In the genomic region with DNA sequence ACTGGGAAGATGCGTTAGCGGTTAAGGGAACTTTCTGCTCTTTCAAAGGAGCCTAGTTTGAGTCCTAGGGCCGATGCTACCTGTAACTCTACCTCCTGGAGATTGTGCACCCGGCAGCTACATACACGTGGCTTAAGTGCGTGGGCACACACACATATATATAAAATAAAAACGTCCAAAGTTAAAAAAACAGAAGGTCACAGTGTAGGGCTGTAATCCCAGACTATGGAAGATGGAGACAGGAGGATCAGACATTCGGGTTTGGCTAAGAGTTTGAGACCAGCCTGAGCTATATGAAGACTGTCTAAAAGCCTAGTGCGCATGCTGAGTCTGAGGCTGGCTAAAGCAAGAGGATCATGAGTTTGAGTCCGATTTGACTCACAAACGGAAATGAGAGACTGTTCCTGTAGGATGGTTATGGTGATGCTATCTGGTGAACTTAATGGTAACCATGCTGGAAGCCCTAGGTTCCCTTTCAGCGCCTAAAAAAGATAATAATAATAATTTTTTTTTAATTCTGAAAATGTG, we compare ENCODE assay signal across 8 mouse cellular contexts. TPM values are rescaled to one million over a fixed set of nuclear protein-coding genes. Genes with fewer than 3 reads are reported as not detected.
DNase-seq lines count a peak whose midpoint lies in the region; ATAC-seq lines count a peak whose summit lies in the region.

No protein-coding gene starts in this region.

- no peaks in the 10 kb centered on the region for H3K27me3 ChIP-seq in kidney, embryonic 14.5 days (ENCODE audit: control insufficient read depth, insufficient read depth, low read length)
- H3K27me3 ChIP-seq in hindbrain, embryonic 16.5 days (replicated peaks; ENCODE audit: control insufficient read depth, insufficient read depth, low read length), result no peaks in the 10 kb centered on the region
- H3K27me3 ChIP-seq in midbrain, embryonic 16.5 days (ENCODE audit: control insufficient read depth, insufficient read depth, low read depth, low read length), result no peaks in the 10 kb centered on the region

- ATAC-seq in kidney, embryonic 14.5 days (ENCODE audit: low FRiP score, low TSS enrichment), result no peak
- ATAC-seq in hindbrain, embryonic 16.5 days, result no peak
- ATAC-seq in midbrain, embryonic 16.5 days, result no peak; the same call in 1 of the 2 replicates

- peak overlapping the region; percentile 96 for H3K4me3 ChIP-seq in kidney, embryonic 14.5 days (ENCODE audit: low read length)
- H3K4me3 ChIP-seq in brown adipose tissue, adult 24 weeks (ENCODE audit: insufficient read depth, low read depth, low read length), result peak overlapping the region; percentile 64
- peak overlapping the region; percentile 90 for H3K4me3 ChIP-seq in hindbrain, embryonic 16.5 days (ENCODE audit: low read length)
- H3K4me3 ChIP-seq in midbrain, embryonic 16.5 days (ENCODE audit: low read depth, low read length), result peak overlapping the region; percentile 62

- H3K27ac ChIP-seq in kidney, embryonic 14.5 days (ENCODE audit: low read depth, low read length), result peak overlapping the region; percentile 77
- peak overlapping the region; percentile 69 for H3K27ac ChIP-seq in brown adipose tissue, adult 24 weeks (replicated peaks; ENCODE audit: low read depth, low read length)
- peak overlapping the region; percentile 88 for H3K27ac ChIP-seq in hindbrain, embryonic 16.5 days (ENCODE audit: low read depth, low read length)
- peak overlapping the region; percentile 84 for H3K27ac ChIP-seq in midbrain, embryonic 16.5 days (ENCODE audit: low read length)

- no peak for DNase-seq in kidney, postnatal 10 days
- no peak for DNase-seq in right cerebral cortex, postnatal 14 days
- DNase-seq in testis, postnatal 14 days (ENCODE audit: low spot score), result no peak
- no peak for DNase-seq in kidney, postnatal 25 days

- peaks cover 30% of the 10 kb centered on the region for H3K36me3 ChIP-seq in kidney, embryonic 14.5 days (ENCODE audit: control insufficient read depth, insufficient read depth, low read length)
- H3K36me3 ChIP-seq in hindbrain, embryonic 16.5 days (ENCODE audit: control insufficient read depth, insufficient read depth, low read length), result peaks cover 19% of the 10 kb centered on the region
- H3K36me3 ChIP-seq in midbrain, embryonic 16.5 days (ENCODE audit: control insufficient read depth, insufficient read depth, low read length), result peaks cover 17% of the 10 kb centered on the region

- peak overlapping the region; percentile 62 for H3K4me2 ChIP-seq in kidney, embryonic 14.5 days (replicated peaks; ENCODE audit: low read depth, low read length)
- peak overlapping the region; percentile 78 for H3K4me2 ChIP-seq in hindbrain, embryonic 16.5 days (ENCODE audit: low read length)
- peak overlapping the region; percentile 79 for H3K4me2 ChIP-seq in midbrain, embryonic 16.5 days (ENCODE audit: low read length)

- H3K9me3 ChIP-seq in kidney, embryonic 14.5 days (ENCODE audit: control insufficient read depth, low read length), result no peaks in the 10 kb centered on the region
- no peaks in the 10 kb centered on the region for H3K9me3 ChIP-seq in hindbrain, embryonic 16.5 days (ENCODE audit: control insufficient read depth, low read length)
- H3K9me3 ChIP-seq in midbrain, embryonic 16.5 days (replicated peaks; ENCODE audit: control insufficient read depth, low read length, poor library complexity, severe bottlenecking), result no peaks in the 10 kb centered on the region

- peak overlapping the region; percentile 62; the same call in 1 of the 2 replicates for H3K9ac ChIP-seq in kidney, embryonic 14.5 days (ENCODE audit: low read depth, low read length)
- peak overlapping the region; percentile 73 for H3K9ac ChIP-seq in hindbrain, embryonic 16.5 days (ENCODE audit: low read depth, low read length)
- peak overlapping the region; percentile 69 for H3K9ac ChIP-seq in midbrain, embryonic 16.5 days (ENCODE audit: low read depth, low read length)

- WGBS in kidney, embryonic 14.5 days, result 13% methylated on average over 12 of the region's 12 CpGs
- 12% methylated on average over 12 of the region's 12 CpGs for WGBS in hindbrain, embryonic 16.5 days
- 11% methylated on average over 12 of the region's 12 CpGs for WGBS in midbrain, embryonic 16.5 days

- H3K4me1 ChIP-seq in kidney, embryonic 14.5 days (ENCODE audit: control insufficient read depth, insufficient read depth, low read length), result peaks cover 7% of the 10 kb centered on the region
- H3K4me1 ChIP-seq in brown adipose tissue, adult 24 weeks (ENCODE audit: control insufficient read depth, insufficient read depth, insufficient read length, low read length), result no peaks in the 10 kb centered on the region
- peaks cover 17% of the 10 kb centered on the region for H3K4me1 ChIP-seq in hindbrain, embryonic 16.5 days (ENCODE audit: control insufficient read depth, insufficient read depth, low read depth, low read length)
- peaks cover 19% of the 10 kb centered on the region for H3K4me1 ChIP-seq in midbrain, embryonic 16.5 days (ENCODE audit: control insufficient read depth, insufficient read depth, low read length)

RNA-seq across cellular contexts. Expression of gene Pnp, which starts 0.7 kb away (rescaled TPM):
- 80.6 and 83.0 TPM in 2 replicates for polyA plus RNA-seq in kidney, embryonic 14.5 days (2014; fragmentation: Nextera tagmentation; extraction: Ambion mirVana)
- polyA plus RNA-seq in brown adipose tissue, adult 24 weeks (2012; ENCODE audit: insufficient read depth, insufficient read length, missing spikeins), result 84.3 and 92.4 TPM in 2 replicates
- polyA plus RNA-seq in hindbrain, embryonic 16.5 days (2015; fragmentation: Nextera tagmentation; extraction: Ambion mirVana), result 23.4 and 24.0 TPM in 2 replicates
- polyA plus RNA-seq in midbrain, embryonic 16.5 days (2015; fragmentation: Nextera tagmentation; extraction: Ambion mirVana), result 20.8 and 22.8 TPM in 2 replicates

RNA-seq across cellular contexts. Expression of gene Pip4p1, which starts 0.9 kb away (rescaled TPM):
- 40.1 and 63.0 TPM in 2 replicates for polyA plus RNA-seq in kidney, embryonic 14.5 days (2014; fragmentation: Nextera tagmentation; extraction: Ambion mirVana)
- 44.2 and 46.1 TPM in 2 replicates for polyA plus RNA-seq in brown adipose tissue, adult 24 weeks (2012; ENCODE audit: insufficient read depth, insufficient read length, missing spikeins)
- polyA plus RNA-seq in hindbrain, embryonic 16.5 days (2015; fragmentation: Nextera tagmentation; extraction: Ambion mirVana), result 104 and 113 TPM in 2 replicates
- polyA plus RNA-seq in midbrain, embryonic 16.5 days (2015; fragmentation: Nextera tagmentation; extraction: Ambion mirVana), result 95.0 and 99.5 TPM in 2 replicates

RNA-seq across cellular contexts. Expression of gene Apex1, which starts 6.8 kb away (rescaled TPM):
- 354 and 419 TPM in 2 replicates for polyA plus RNA-seq in kidney, embryonic 14.5 days (2014; fragmentation: Nextera tagmentation; extraction: Ambion mirVana)
- polyA plus RNA-seq in brown adipose tissue, adult 24 weeks (2012; ENCODE audit: insufficient read depth, insufficient read length, missing spikeins), result 31.0 and 35.3 TPM in 2 replicates
- 158 and 167 TPM in 2 replicates for polyA plus RNA-seq in hindbrain, embryonic 16.5 days (2015; fragmentation: Nextera tagmentation; extraction: Ambion mirVana)
- polyA plus RNA-seq in midbrain, embryonic 16.5 days (2015; fragmentation: Nextera tagmentation; extraction: Ambion mirVana), result 173 and 193 TPM in 2 replicates

RNA-seq across cellular contexts. Expression of gene Osgep, which starts 6.9 kb away (rescaled TPM):
- polyA plus RNA-seq in kidney, embryonic 14.5 days (2014; fragmentation: Nextera tagmentation; extraction: Ambion mirVana), result 168 and 198 TPM in 2 replicates
- polyA plus RNA-seq in brown adipose tissue, adult 24 weeks (2012; ENCODE audit: insufficient read depth, insufficient read length, missing spikeins), result 59.2 and 66.9 TPM in 2 replicates
- polyA plus RNA-seq in hindbrain, embryonic 16.5 days (2015; fragmentation: Nextera tagmentation; extraction: Ambion mirVana), result 110 and 111 TPM in 2 replicates
- polyA plus RNA-seq in midbrain, embryonic 16.5 days (2015; fragmentation: Nextera tagmentation; extraction: Ambion mirVana), result 113 and 117 TPM in 2 replicates

RNA-seq across cellular contexts. Expression of gene Gm49342, which starts 12.8 kb away (rescaled TPM):
- not detected in 2 replicates for polyA plus RNA-seq in kidney, embryonic 14.5 days (2014; fragmentation: Nextera tagmentation; extraction: Ambion mirVana)
- polyA plus RNA-seq in brown adipose tissue, adult 24 weeks (2012; ENCODE audit: insufficient read depth, insufficient read length, missing spikeins), result 11.9 and 19.3 TPM in 2 replicates
- polyA plus RNA-seq in hindbrain, embryonic 16.5 days (2015; fragmentation: Nextera tagmentation; extraction: Ambion mirVana), result not detected in 2 replicates
- not detected in 2 replicates for polyA plus RNA-seq in midbrain, embryonic 16.5 days (2015; fragmentation: Nextera tagmentation; extraction: Ambion mirVana)
